Mouse (Mus musculus): ENCODE results near the gene Wdr91. TPM values are rescaled to one million over a fixed set of nuclear protein-coding genes. Genes with fewer than 3 reads are reported as not detected.

The Wdr91 gene
- polyA plus RNA-seq, 1 experiment from 2014 or later, result 195 TPM

- Histone ChIP-seq H3K36me3 (ENCODE audit: inconsistent target) (no peaks in the 10 kb centered on the region), H3K27ac (peak overlapping the region; percentile 46), H3K4me3 (ENCODE audit: inconsistent target) (no peak overlapping the region), H3K79me2 (ENCODE audit: inconsistent target) (no peaks in the 10 kb centered on the region)
- 32% methylated on average over 7 of the region's 7 CpGs for WGBS (ENCODE audit: missing documents)
These were observed 27.7 kb upstream of the Wdr91 start for GRCm38 (mm10) chr6:34938280-34938928.

GRCm38 (mm10) chr6:34936743-34937142 is 26.1 kb upstream of the Wdr91 start:
- no peak overlapping the region for H3K27ac ChIP-seq
- H3K79me2 ChIP-seq (ENCODE audit: inconsistent target), result no peaks in the 10 kb centered on the region
- H3K36me3 ChIP-seq (ENCODE audit: inconsistent target), result no peaks in the 10 kb centered on the region
- no peak overlapping the region for H3K4me3 ChIP-seq (ENCODE audit: inconsistent target)
- WGBS (ENCODE audit: missing documents), result 91% methylated on average over 5 of the region's 5 CpGs

GRCm38 (mm10) chr6:34932633-34933032 is 22.0 kb upstream of the Wdr91 start:
- Histone ChIP-seq H3K36me3 (ENCODE audit: inconsistent target) (no peaks in the 10 kb centered on the region), H3K4me3 (ENCODE audit: inconsistent target) (no peak overlapping the region), H3K79me2 (ENCODE audit: inconsistent target) (no peaks in the 10 kb centered on the region), H3K27ac (no peak overlapping the region)
- WGBS (ENCODE audit: missing documents), result 92% methylated on average over 1 of the region's 1 CpGs

- no peaks in the 10 kb centered on the region for H3K79me2 ChIP-seq (ENCODE audit: inconsistent target)
- no peaks in the 10 kb centered on the region for H3K36me3 ChIP-seq (ENCODE audit: inconsistent target)
- no peak overlapping the region for H3K4me3 ChIP-seq (ENCODE audit: inconsistent target)
- 91% methylated on average over 8 of the region's 8 CpGs for WGBS (ENCODE audit: missing documents)
- no peak overlapping the region for H3K27ac ChIP-seq
These were observed 16.9 kb upstream of the Wdr91 start for GRCm38 (mm10) chr6:34927594-34927993.

- Histone ChIP-seq H3K27ac (no peak overlapping the region), H3K36me3 (ENCODE audit: inconsistent target) (no peaks in the 10 kb centered on the region), H3K79me2 (ENCODE audit: inconsistent target) (no peaks in the 10 kb centered on the region), H3K4me3 (ENCODE audit: inconsistent target) (no peak overlapping the region)
- WGBS (ENCODE audit: missing documents), result 52% methylated on average over 4 of the region's 4 CpGs
These were observed 16.5 kb upstream of the Wdr91 start for GRCm38 (mm10) chr6:34927156-34927555.

GRCm38 (mm10) chr6:34921941-34922340 is 11.3 kb upstream of the Wdr91 start:
- no peak overlapping the region for H3K27ac ChIP-seq
- WGBS (ENCODE audit: missing documents), result 61% methylated on average over 8 of the region's 14 CpGs

GRCm38 (mm10) chr6:34920631-34921030 is 10.0 kb upstream of the Wdr91 start:
- no peak overlapping the region for H3K4me3 ChIP-seq (ENCODE audit: inconsistent target)

More at GRCm38 (mm10) chr6:34921941-34922340, 11.3 kb upstream of the Wdr91 start:
- Histone ChIP-seq H3K4me3 (ENCODE audit: inconsistent target) (no peak overlapping the region), H3K79me2 (ENCODE audit: inconsistent target) (no peaks in the 10 kb centered on the region), H3K36me3 (ENCODE audit: inconsistent target) (no peaks in the 10 kb centered on the region)

GRCm38 (mm10) chr6:34919956-34920355 is 9.3 kb upstream of the Wdr91 start, which contains the start of gene Stra8:
Gene Stra8, plus strand, starts transcription at chr6:34920163.
- Histone ChIP-seq H3K4me3 (ENCODE audit: inconsistent target) (no peak within 1 kb of the TSS), H3K79me2 (ENCODE audit: inconsistent target) (no peaks in the 10 kb centered on the region), H3K27ac (no peak within 1 kb of the TSS), H3K36me3 (ENCODE audit: inconsistent target) (no peaks in the 10 kb centered on the region)
- WGBS (ENCODE audit: missing documents), result 89% methylated on average over 10 of the region's 10 CpGs

More at GRCm38 (mm10) chr6:34920631-34921030, 10.0 kb upstream of the Wdr91 start:
- Histone ChIP-seq H3K79me2 (ENCODE audit: inconsistent target) (no peaks in the 10 kb centered on the region), H3K27ac (no peak overlapping the region), H3K36me3 (ENCODE audit: inconsistent target) (no peaks in the 10 kb centered on the region)
- WGBS (ENCODE audit: missing documents), result 98% methylated on average over 12 of the region's 12 CpGs

- Histone ChIP-seq H3K36me3 (ENCODE audit: inconsistent target) (no peaks in the 10 kb centered on the region), H3K4me3 (ENCODE audit: inconsistent target) (no peak overlapping the region), H3K79me2 (ENCODE audit: inconsistent target) (no peaks in the 10 kb centered on the region), H3K27ac (no peak overlapping the region)
- 100% methylated on average over 6 of the region's 7 CpGs for WGBS (ENCODE audit: missing documents)
These were observed 8.5 kb upstream of the Wdr91 start for GRCm38 (mm10) chr6:34919146-34919545.

GRCm38 (mm10) chr6:34914462-34914861 is 3.8 kb upstream of the Wdr91 start:
- H3K36me3 ChIP-seq (ENCODE audit: inconsistent target), result no peaks in the 10 kb centered on the region
- H3K4me3 ChIP-seq (ENCODE audit: inconsistent target), result no peak overlapping the region
- 68% methylated on average over 3 of the region's 3 CpGs for WGBS (ENCODE audit: missing documents)
- H3K27ac ChIP-seq, result no peak overlapping the region
- H3K79me2 ChIP-seq (ENCODE audit: inconsistent target), result peaks cover 9% of the 10 kb centered on the region

- Histone ChIP-seq H3K27ac (no peak overlapping the region), H3K79me2 (ENCODE audit: inconsistent target) (peaks cover 19% of the 10 kb centered on the region), H3K4me3 (ENCODE audit: inconsistent target) (no peak overlapping the region), H3K36me3 (ENCODE audit: inconsistent target) (no peaks in the 10 kb centered on the region)
- WGBS (ENCODE audit: missing documents), result 96% methylated on average over 13 of the region's 13 CpGs
These were observed 2.8 kb upstream of the Wdr91 start for GRCm38 (mm10) chr6:34913341-34914040.

- peaks cover 39% of the 10 kb centered on the region for H3K79me2 ChIP-seq (ENCODE audit: inconsistent target)
- peaks cover 2% of the 10 kb centered on the region; the same call in 1 of the 2 replicates for H3K36me3 ChIP-seq (ENCODE audit: inconsistent target)
- 50% methylated on average over 8 of the region's 8 CpGs for WGBS (ENCODE audit: missing documents)
- peak overlapping the region; percentile 97 for H3K27ac ChIP-seq
- peak overlapping the region; percentile 90 for H3K4me3 ChIP-seq (ENCODE audit: inconsistent target)
These were observed 888 bp downstream of the Wdr91 start for GRCm38 (mm10) chr6:34909631-34910345.

GRCm38 (mm10) chr6:34907696-34908260 is 2.9 kb downstream of the Wdr91 start:
- Histone ChIP-seq H3K36me3 (ENCODE audit: inconsistent target) (peaks cover 14% of the 10 kb centered on the region; the same call in 1 of the 2 replicates), H3K4me3 (ENCODE audit: inconsistent target) (peak overlapping the region; percentile 90)
- 59% methylated on average over 18 of the region's 18 CpGs for WGBS (ENCODE audit: missing documents)

GRCm38 (mm10) chr6:34907121-34907614 is 3.5 kb downstream of the Wdr91 start:
- Histone ChIP-seq H3K36me3 (ENCODE audit: inconsistent target) (peaks cover 20% of the 10 kb centered on the region; the same call in 1 of the 2 replicates), H3K4me3 (ENCODE audit: inconsistent target) (no peak overlapping the region), H3K27ac (peak overlapping the region; percentile 97), H3K79me2 (ENCODE audit: inconsistent target) (peaks cover 65% of the 10 kb centered on the region)
- 23% methylated on average over 2 of the region's 2 CpGs for WGBS (ENCODE audit: missing documents)

More at GRCm38 (mm10) chr6:34907696-34908260, 2.9 kb downstream of the Wdr91 start:
- H3K79me2 ChIP-seq (ENCODE audit: inconsistent target), result peaks cover 59% of the 10 kb centered on the region
- peak overlapping the region; percentile 97 for H3K27ac ChIP-seq
